Mouse (Mus musculus) limb, embryonic 10.5 days (tissue): ENCODE data around the gene Dync1li2. TPM values are rescaled to one million over a fixed set of nuclear protein-coding genes. Genes with fewer than 3 reads are reported as not detected.

Source experiments
- DNase-seq: peaks from one replicate; pipeline ENCODE4 v3.0.0-alpha.2; 2017; ENCODE audit warnings: low spot score
- H3K27ac ChIP-seq: fragments of 300-500 bp; sonication (generic); 2 replicates; pipeline ENCODE4 v1.5.1; 2016; ENCODE audit warnings: mild to moderate bottlenecking
- H3K27me3 ChIP-seq: fragments of 300-500 bp; sonication (generic); 2 replicates; pipeline ENCODE4 v1.6.1; 2016; ENCODE audit warnings: low read depth, mild to moderate bottlenecking; ENCODE audit not compliant: poor library complexity, severe bottlenecking
- H3K36me3 ChIP-seq: fragments of 300-500 bp; sonication (generic); 2 replicates; pipeline ENCODE4 v1.6.1; 2016; ENCODE audit warnings: mild to moderate bottlenecking, moderate library complexity
- H3K4me1 ChIP-seq: fragments of 300-500 bp; sonication (generic); 2 replicates; pipeline ENCODE4 v1.6.1; 2016
- H3K4me3 ChIP-seq: fragments of 300-500 bp; sonication (generic); 2 replicates; pipeline ENCODE4 v1.5.1; 2016; ENCODE audit warnings: mild to moderate bottlenecking, moderate library complexity
- H3K9me3 ChIP-seq: fragments of 300-500 bp; sonication (generic); replicated peaks from 2 replicates; pipeline ENCODE4 v1.6.1; 2016; ENCODE audit warnings: mild to moderate bottlenecking
- WGBS: fragments of 180-500 bp; shearing (Covaris S2); methylation state at CpG from one replicate; pipeline ENCODE4 v1.1.7; 2016; 5-methylcytosine and 5-hydroxymethylcytosine counted together
- polyA plus RNA-seq: library from polyadenylated mRNA; unstranded; fragments of >200 nt; fragmentation: Nextera tagmentation; extraction: Ambion mirVana; gene quantifications from 2 replicates; pipeline ENCODE4 v1.2.1, GENCODE M21; 2016

Gene Dync1li2
- polyA plus RNA-seq, 1 experiment from 2014 or later = 69.9 TPM

DNA sequence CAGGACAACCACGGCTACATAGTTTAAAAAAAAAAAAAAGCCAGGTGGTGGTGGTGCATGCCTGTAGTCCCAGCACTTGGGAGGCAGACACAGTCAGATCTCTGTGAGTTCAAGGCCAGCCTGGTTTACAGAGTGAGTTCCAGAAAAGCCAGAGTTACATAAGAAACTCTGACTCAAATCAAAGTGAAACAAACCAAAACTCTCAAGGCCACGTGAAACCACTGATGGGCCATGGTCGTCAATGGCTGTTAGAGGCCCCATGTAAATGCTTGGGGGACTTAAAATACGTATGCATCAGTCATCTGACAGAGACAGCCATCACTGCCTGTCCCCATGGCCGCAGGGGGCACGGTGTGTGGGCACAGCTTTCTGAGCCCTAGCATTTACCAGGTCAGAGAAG, 71.7 kb downstream of the Dync1li2 start:
- no peaks in the 10 kb centered on the region for H3K9me3 ChIP-seq
- H3K4me3 ChIP-seq = no peak overlapping the region
- no peak for DNase-seq
- 86% methylated on average over 6 of the region's 6 CpGs for WGBS
- H3K27me3 ChIP-seq = no peaks in the 10 kb centered on the region
- no peak overlapping the region for H3K27ac ChIP-seq
- H3K36me3 ChIP-seq = peaks cover 7% of the 10 kb centered on the region; the same call in 1 of the 2 replicates
- H3K4me1 ChIP-seq = peaks cover 18% of the 10 kb centered on the region

DNA sequence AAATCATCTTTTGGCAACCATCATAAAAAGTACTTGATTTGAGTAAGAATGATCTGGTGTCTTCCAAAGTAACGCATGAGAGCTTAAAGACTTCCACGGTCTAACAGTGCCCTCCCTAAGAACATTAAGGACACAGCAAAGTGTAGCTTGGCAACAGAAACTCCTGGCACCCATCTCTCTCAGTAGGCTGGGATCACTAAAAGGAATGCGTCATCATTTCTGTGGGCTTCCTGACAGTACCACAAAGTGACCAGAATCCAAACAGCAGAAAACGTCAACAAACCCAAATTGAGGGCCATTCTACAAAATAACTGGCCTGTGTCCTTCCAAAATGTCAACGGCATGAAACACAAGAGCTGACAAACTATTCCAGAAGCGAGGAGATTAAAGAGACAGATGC, 72.8 kb downstream of the Dync1li2 start:
- WGBS = 79% methylated on average over 6 of the region's 6 CpGs
- H3K36me3 ChIP-seq = peaks cover 7% of the 10 kb centered on the region; the same call in 1 of the 2 replicates

DNA sequence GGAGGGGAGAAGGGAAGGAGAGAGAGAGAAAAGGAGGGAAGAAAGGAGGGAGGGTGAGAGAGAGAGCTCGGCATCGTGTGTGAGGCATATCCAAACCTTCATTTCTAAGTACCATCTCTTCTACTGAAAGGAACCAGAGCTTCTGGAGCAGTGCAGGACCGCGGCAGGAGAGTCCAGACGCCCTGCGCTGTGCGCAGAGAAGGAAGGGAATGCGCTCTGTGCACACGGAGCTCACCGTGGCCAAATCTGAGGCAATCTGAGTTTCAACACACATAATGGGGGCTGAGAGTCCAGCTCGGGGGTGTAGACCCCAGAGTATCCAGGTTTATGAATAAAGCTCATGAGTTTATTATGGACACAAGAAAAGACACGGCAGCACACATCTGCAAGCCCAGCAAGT, 73.3 kb downstream of the Dync1li2 start:
- Histone ChIP-seq H3K4me1 (peaks cover 10% of the 10 kb centered on the region; the same call in 1 of the 2 replicates), H3K4me3 (no peak overlapping the region), H3K36me3 (peaks cover 7% of the 10 kb centered on the region; the same call in 1 of the 2 replicates), H3K9me3 (no peaks in the 10 kb centered on the region), H3K27ac (no peak overlapping the region), H3K27me3 (no peaks in the 10 kb centered on the region)
- no peak for DNase-seq
- WGBS = 91% methylated on average over 12 of the region's 12 CpGs

More for the DNA sequence above, 72.8 kb downstream of the Dync1li2 start:
- Histone ChIP-seq H3K9me3 (no peaks in the 10 kb centered on the region), H3K4me3 (no peak overlapping the region), H3K27ac (no peak overlapping the region), H3K27me3 (no peaks in the 10 kb centered on the region), H3K4me1 (peaks cover 14% of the 10 kb centered on the region)
- DNase-seq = no peak

Other genes with a start within 250 kb of the Dync1li2 start
- gene Tk2, start 194.5 kb downstream of the Dync1li2 start, polyA plus RNA-seq = 20.5 and 22.0 TPM in 2 replicates
- 38.3 and 43.5 TPM in 2 replicates for gene Cklf, start 192.2 kb downstream of the Dync1li2 start, polyA plus RNA-seq
- gene Cmtm2a, start 149.9 kb downstream of the Dync1li2 start, polyA plus RNA-seq = not detected in 2 replicates
- not detected in 2 replicates for gene Gm45711, start 133.0 kb downstream of the Dync1li2 start, polyA plus RNA-seq
- gene Cmtm1, start 132.9 kb downstream of the Dync1li2 start, polyA plus RNA-seq = not detected in 2 replicates
- not detected in 2 replicates for gene Gm11020, start 121.5 kb downstream of the Dync1li2 start, polyA plus RNA-seq
- not detected in 2 replicates for gene Cmtm2b, start 120.8 kb downstream of the Dync1li2 start, polyA plus RNA-seq
- gene Cmtm3, start 103.6 kb downstream of the Dync1li2 start, polyA plus RNA-seq = 63.2 and 65.4 TPM in 2 replicates
- gene Cmtm4, start 47.2 kb downstream of the Dync1li2 start, polyA plus RNA-seq = 1.8 and 2.3 TPM in 2 replicates
- 0.15 and 0.21 TPM in 2 replicates for gene Terb1, start 66.9 kb upstream of the Dync1li2 start, polyA plus RNA-seq
- gene Nae1, start 91.6 kb upstream of the Dync1li2 start, polyA plus RNA-seq = 121 and 131 TPM in 2 replicates
- 0.85 and 1.1 TPM in 2 replicates for gene Car7, start 91.6 kb upstream of the Dync1li2 start, polyA plus RNA-seq
- 14.5 and 14.8 TPM in 2 replicates for gene Pdp2, start 148.4 kb upstream of the Dync1li2 start, polyA plus RNA-seq
- 0.13 TPM in 1 of 2 replicates, not detected in the other for gene Cdh16, start 181.3 kb upstream of the Dync1li2 start, polyA plus RNA-seq
- gene Rrad, start 188.3 kb upstream of the Dync1li2 start, polyA plus RNA-seq = 2.0 and 3.2 TPM in 2 replicates
- 95.6 and 105 TPM in 2 replicates for gene Ciao2b, start 198.9 kb upstream of the Dync1li2 start, polyA plus RNA-seq